Mouse (Mus musculus): Measurements from ENCODE around the gene Xkr7. TPM values are rescaled to one million over a fixed set of nuclear protein-coding genes. Genes with fewer than 3 reads are reported as not detected.

The Xkr7 gene
- polyA plus RNA-seq, 1 experiment from 2014 or later = 1.0 TPM

- H3K27ac ChIP-seq (replicated peaks; ENCODE audit: low read depth, low read length) = no peak overlapping the region
- H3K27me3 ChIP-seq (ENCODE audit: control insufficient read depth, insufficient read depth, low read length) = no peaks in the 10 kb centered on the region
- H3K4me2 ChIP-seq (ENCODE audit: low read length) = no peak overlapping the region
- WGBS = 91% methylated on average over 10 of the region's 10 CpGs
- no peaks in the 10 kb centered on the region for H3K36me3 ChIP-seq (ENCODE audit: control insufficient read depth, insufficient read depth, low read length)
- no peak overlapping the region for H3K9ac ChIP-seq (replicated peaks; ENCODE audit: low read length)
- DNase-seq = no peak
- no peak for ATAC-seq (ENCODE audit: low FRiP score, low TSS enrichment)
- no peaks in the 10 kb centered on the region for H3K4me1 ChIP-seq (ENCODE audit: control insufficient read depth, insufficient read depth, low read length)
- no peaks in the 10 kb centered on the region for H3K9me3 ChIP-seq (ENCODE audit: control insufficient read depth, low read length)
- H3K4me3 ChIP-seq (replicated peaks; ENCODE audit: low read depth, low read length) = no peak overlapping the region
Observed at GRCm38 (mm10) chr2:153087091-153087490, 55.4 kb downstream of the Xkr7 start.

DNA sequence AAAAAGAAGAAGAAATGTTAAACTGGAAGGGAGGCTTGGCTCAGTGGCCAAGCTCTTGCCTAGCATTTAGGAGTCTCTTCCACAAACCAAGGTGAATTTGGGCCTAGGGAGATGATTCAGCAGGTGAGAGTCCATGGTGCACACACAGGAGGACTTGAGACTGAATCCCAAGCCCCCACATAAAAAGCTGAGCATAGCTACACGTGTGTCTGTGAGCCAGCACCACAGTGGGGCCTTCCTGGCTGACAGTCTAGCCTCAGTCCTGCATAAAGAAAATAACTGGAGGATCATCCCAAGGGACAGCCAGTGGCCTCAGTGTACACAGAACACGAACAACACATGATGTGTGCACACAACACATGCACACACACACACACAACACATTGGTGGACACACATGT lies 57.7 kb downstream of the Xkr7 start:
- 69% methylated on average over 2 of the region's 2 CpGs for WGBS
- Histone ChIP-seq H3K36me3 (ENCODE audit: control insufficient read depth, insufficient read depth, low read length) (no peaks in the 10 kb centered on the region), H3K4me1 (ENCODE audit: control insufficient read depth, insufficient read depth, low read length) (no peaks in the 10 kb centered on the region), H3K27me3 (ENCODE audit: control insufficient read depth, insufficient read depth, low read length) (no peaks in the 10 kb centered on the region), H3K4me3 (replicated peaks; ENCODE audit: low read depth, low read length) (no peak overlapping the region), H3K27ac (replicated peaks; ENCODE audit: low read depth, low read length) (no peak overlapping the region), H3K9me3 (ENCODE audit: control insufficient read depth, low read length) (no peaks in the 10 kb centered on the region), H3K9ac (replicated peaks; ENCODE audit: low read length) (no peak overlapping the region), H3K4me2 (ENCODE audit: low read length) (no peak overlapping the region)
- DNase-seq (no peak), ATAC-seq (ENCODE audit: low FRiP score, low TSS enrichment) (no peak)

- no peak overlapping the region for H3K9ac ChIP-seq (replicated peaks; ENCODE audit: low read length)
- no peak for DNase-seq
- H3K4me3 ChIP-seq (replicated peaks; ENCODE audit: low read depth, low read length) = no peak overlapping the region
- H3K27me3 ChIP-seq (ENCODE audit: control insufficient read depth, insufficient read depth, low read length) = no peaks in the 10 kb centered on the region
- H3K4me1 ChIP-seq (ENCODE audit: control insufficient read depth, insufficient read depth, low read length) = no peaks in the 10 kb centered on the region
- no peak overlapping the region for H3K4me2 ChIP-seq (ENCODE audit: low read length)
- no peaks in the 10 kb centered on the region for H3K36me3 ChIP-seq (ENCODE audit: control insufficient read depth, insufficient read depth, low read length)
- ATAC-seq (ENCODE audit: low FRiP score, low TSS enrichment) = no peak
- no peaks in the 10 kb centered on the region for H3K9me3 ChIP-seq (ENCODE audit: control insufficient read depth, low read length)
- no peak overlapping the region for H3K27ac ChIP-seq (replicated peaks; ENCODE audit: low read depth, low read length)
- whole genome bisulfite sequencing = 51% methylated on average over 10 of the region's 10 CpGs
Observed at GRCm38 (mm10) chr2:153090551-153091165, 59.0 kb downstream of the Xkr7 start.

Other genes with a start within 250 kb of the Xkr7 start
- 171 and 208 TPM in 2 replicates for gene Bcl2l1, start 200.1 kb upstream of the Xkr7 start, polyA plus RNA-seq (2014; fragmentation: Nextera tagmentation; extraction: Ambion mirVana)
- 14.2 and 27.5 TPM in 2 replicates for gene Tpx2, start 183.9 kb upstream of the Xkr7 start, polyA plus RNA-seq (2014; fragmentation: Nextera tagmentation; extraction: Ambion mirVana)
- gene Mylk2, start 120.5 kb upstream of the Xkr7 start, polyA plus RNA-seq (2014; fragmentation: Nextera tagmentation; extraction: Ambion mirVana) = not detected in 2 replicates
- gene Foxs1, start 98.6 kb upstream of the Xkr7 start, polyA plus RNA-seq (2014; fragmentation: Nextera tagmentation; extraction: Ambion mirVana) = 2.8 and 4.7 TPM in 2 replicates
- 7.3 and 16.7 TPM in 2 replicates for gene Dusp15, start 80.2 kb upstream of the Xkr7 start, polyA plus RNA-seq (2014; fragmentation: Nextera tagmentation; extraction: Ambion mirVana)
- gene Ttll9, start 69.4 kb upstream of the Xkr7 start, polyA plus RNA-seq (2014; fragmentation: Nextera tagmentation; extraction: Ambion mirVana) = 5.3 and 7.1 TPM in 2 replicates
- gene Pdrg1, start 16.4 kb upstream of the Xkr7 start, polyA plus RNA-seq (2014; fragmentation: Nextera tagmentation; extraction: Ambion mirVana) = 117 and 177 TPM in 2 replicates
- 1.5 and 2.0 TPM in 2 replicates for gene Ccm2l, start 34.1 kb downstream of the Xkr7 start, polyA plus RNA-seq (2014; fragmentation: Nextera tagmentation; extraction: Ambion mirVana)
- gene Hck, start 76.6 kb downstream of the Xkr7 start, polyA plus RNA-seq (2014; fragmentation: Nextera tagmentation; extraction: Ambion mirVana) = 1.4 and 2.3 TPM in 2 replicates
- gene Tm9sf4, start 129.5 kb downstream of the Xkr7 start, polyA plus RNA-seq (2014; fragmentation: Nextera tagmentation; extraction: Ambion mirVana) = 80.1 and 89.8 TPM in 2 replicates
- 30.2 and 37.5 TPM in 2 replicates for gene Tspyl3, start 193.6 kb downstream of the Xkr7 start, polyA plus RNA-seq (2014; fragmentation: Nextera tagmentation; extraction: Ambion mirVana)
- gene Plagl2, start 209.6 kb downstream of the Xkr7 start, polyA plus RNA-seq (2014; fragmentation: Nextera tagmentation; extraction: Ambion mirVana) = 7.3 and 11.5 TPM in 2 replicates
- gene Pofut1, start 209.7 kb downstream of the Xkr7 start, polyA plus RNA-seq (2014; fragmentation: Nextera tagmentation; extraction: Ambion mirVana) = 5.6 and 6.0 TPM in 2 replicates

Measured in midbrain, embryonic 14.5 days (tissue).